8 mouse cellular contexts compared by ENCODE assay signal in the genomic region with DNA sequence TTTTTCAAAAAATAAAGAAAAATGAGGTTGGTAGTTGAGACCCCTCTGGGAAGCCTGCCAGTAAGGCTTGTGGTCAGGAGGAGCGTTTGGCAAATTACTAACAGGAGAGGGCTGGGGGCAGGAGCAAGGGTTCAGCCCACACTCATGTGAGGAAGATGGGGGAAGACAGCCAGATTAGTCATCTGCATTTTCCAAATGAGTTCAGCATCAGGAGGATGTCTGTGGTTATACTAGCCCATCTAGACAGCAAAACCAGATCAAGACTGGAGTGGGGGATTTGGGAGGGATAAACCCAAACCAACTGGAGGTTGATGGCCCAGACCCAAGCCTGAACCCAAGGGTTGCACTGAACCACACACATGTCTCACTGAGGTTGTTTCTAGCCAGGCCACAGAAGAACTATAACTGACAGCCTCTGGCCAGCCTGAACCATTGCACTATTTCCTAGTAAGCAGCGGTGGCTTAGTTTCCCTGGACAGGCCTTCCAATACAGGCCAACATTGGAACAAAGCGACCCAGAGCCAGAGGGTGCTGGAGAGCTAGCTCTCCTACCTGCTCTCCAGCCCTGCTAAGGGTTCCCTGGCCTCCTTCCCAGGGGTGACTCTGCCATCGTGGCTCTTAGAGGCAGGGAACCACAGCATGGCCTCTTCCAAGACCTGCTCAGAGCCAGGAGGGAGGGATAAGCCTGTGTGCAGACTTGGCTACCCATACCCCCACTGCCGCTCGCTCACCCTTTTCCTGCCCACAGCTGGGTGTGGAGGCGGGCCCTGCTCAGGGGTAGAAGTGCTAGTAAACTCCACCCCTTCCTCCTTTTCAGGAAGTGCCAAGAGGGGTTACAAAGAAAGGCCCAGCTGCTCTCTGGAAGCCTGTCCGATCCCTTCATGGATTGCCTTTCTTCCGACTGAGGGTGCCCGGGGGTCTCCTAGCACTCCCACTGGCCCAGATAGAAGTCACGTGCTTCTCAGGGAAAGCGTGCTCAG. TPM values are rescaled to one million over a fixed set of nuclear protein-coding genes. Genes with fewer than 3 reads are reported as not detected.
DNase-seq lines count a peak whose midpoint lies in the region; ATAC-seq and TF ChIP-seq lines count a peak whose summit lies in the region.

No protein-coding gene starts in this region.

- H3K4me3 ChIP-seq in ES-E14 (ENCODE audit: insufficient read depth in 1 of 2, low read depth in 1 of 2, low read length in 2 of 2, poor library complexity in 1 of 2, severe bottlenecking in 1 of 2): peak overlapping the region; percentile 62 to 64
- no peak overlapping the region for H3K4me3 ChIP-seq in hindbrain, embryonic 15.5 days
- H3K4me3 ChIP-seq in liver, embryonic 13.5 days (replicated peaks): peak overlapping the region; percentile 43
- peak overlapping the region; percentile 53 for H3K4me3 ChIP-seq in small intestine, adult 2 months (ENCODE audit: low read depth, low read length)
- no peak overlapping the region for H3K4me3 ChIP-seq in forebrain, embryonic 11.5 days (ENCODE audit: low read depth, low read length)

- DNase-seq in A20 (ENCODE audit: low read depth, low spot score) (peak; percentile 80), ES-E14 (ENCODE audit: low read depth, low spot score) (no peak)
- DNase-seq in liver, embryonic 13.5 days: no peak
- no peak for DNase-seq in right cerebral cortex, postnatal 14 days
- no peak for DNase-seq in forebrain, embryonic 11.5 days (ENCODE audit: low spot score)

- peaks cover 7 to 24% of the 10 kb centered on the region in 2 experiments for H3K4me1 ChIP-seq in ES-E14 (ENCODE audit: control insufficient read depth in 2 of 2, insufficient read depth in 2 of 2, low read length in 2 of 2, poor library complexity in 1 of 2)
- peaks cover 2% of the 10 kb centered on the region for H3K4me1 ChIP-seq in hindbrain, embryonic 15.5 days (replicated peaks)
- H3K4me1 ChIP-seq in liver, embryonic 13.5 days (replicated peaks): peaks cover 69% of the 10 kb centered on the region
- no peaks in the 10 kb centered on the region; the same call in none of the 2 replicates for H3K4me1 ChIP-seq in small intestine, adult 2 months (ENCODE audit: control insufficient read depth, insufficient read depth, insufficient read length, low read length)
- no peaks in the 10 kb centered on the region; the same call in 1 of the 2 replicates for H3K4me1 ChIP-seq in forebrain, embryonic 11.5 days (replicated peaks; ENCODE audit: control insufficient read depth, insufficient read depth, low read length)

- no peak for TF ChIP-seq CTCF in small intestine, adult 2 months (IDR thresholded peaks at IDR 0.05; ENCODE audit: extremely low read depth, insufficient read length, insufficient replicate concordance, low read depth, low read length)

- no peaks in the 10 kb centered on the region for H3K36me3 ChIP-seq in ES-E14 (ENCODE audit: control insufficient read depth, insufficient read depth, low read length, poor library complexity, severe bottlenecking)
- no peaks in the 10 kb centered on the region for H3K36me3 ChIP-seq in hindbrain, embryonic 15.5 days
- H3K36me3 ChIP-seq in liver, embryonic 13.5 days: no peaks in the 10 kb centered on the region
- H3K36me3 ChIP-seq in small intestine, adult 2 months (ENCODE audit: control insufficient read depth, insufficient read depth, low read length): no peaks in the 10 kb centered on the region
- H3K36me3 ChIP-seq in forebrain, embryonic 11.5 days (ENCODE audit: control insufficient read depth, insufficient read depth, low read length): no peaks in the 10 kb centered on the region

- in situ Hi-C loops in ES-E14 (cut with MboI; ENCODE audit: low sequenced_read_pairs in 2 of 2, unreplicated experiment in 2 of 2): no loop called here

- peak; percentile 56 for ATAC-seq in erythroblast, adult 5-6 weeks (replicated peaks; ENCODE audit: low FRiP score, poor library complexity, severe bottlenecking)
- no peak for ATAC-seq in hindbrain, embryonic 15.5 days (ENCODE audit: low FRiP score, low read depth)
- peak; percentile 80 for ATAC-seq in liver, embryonic 13.5 days (ENCODE audit: low read depth)
- ATAC-seq in forebrain, embryonic 11.5 days (replicated peaks; ENCODE audit: low FRiP score): no peak

- peak overlapping the region; percentile 81 for H3K9ac ChIP-seq in ES-E14 (ENCODE audit: insufficient read depth, low read depth, low read length, poor library complexity, severe bottlenecking)
- H3K9ac ChIP-seq in hindbrain, embryonic 15.5 days: no peak overlapping the region
- peak overlapping the region; percentile 72 for H3K9ac ChIP-seq in liver, embryonic 13.5 days
- H3K9ac ChIP-seq in forebrain, embryonic 11.5 days (ENCODE audit: low read length): no peak overlapping the region

- no peaks in the 10 kb centered on the region for H3K9me3 ChIP-seq in ES-E14 (ENCODE audit: control insufficient read depth, insufficient read depth, low read depth, low read length)
- no peaks in the 10 kb centered on the region for H3K9me3 ChIP-seq in hindbrain, embryonic 15.5 days
- H3K9me3 ChIP-seq in liver, embryonic 13.5 days (replicated peaks): no peaks in the 10 kb centered on the region
- no peaks in the 10 kb centered on the region for H3K9me3 ChIP-seq in forebrain, embryonic 11.5 days (ENCODE audit: control insufficient read depth, low read length)

- 57% methylated on average over 12 of the region's 12 CpGs for WGBS in hindbrain, embryonic 15.5 days
- 18% methylated on average over 12 of the region's 12 CpGs for WGBS in liver, embryonic 13.5 days (ENCODE audit: insufficient replicate concordance)
- WGBS in small intestine, adult 2 months: 72% methylated on average over 12 of the region's 12 CpGs
- 68% methylated on average over 12 of the region's 12 CpGs for WGBS in forebrain, embryonic 11.5 days

- H3K27me3 ChIP-seq in hindbrain, embryonic 15.5 days: peaks cover 14% of the 10 kb centered on the region
- no peaks in the 10 kb centered on the region for H3K27me3 ChIP-seq in liver, embryonic 13.5 days
- H3K27me3 ChIP-seq in small intestine, adult 2 months (ENCODE audit: control insufficient read depth, insufficient read depth, low read length): no peaks in the 10 kb centered on the region
- peaks cover 6% of the 10 kb centered on the region for H3K27me3 ChIP-seq in forebrain, embryonic 11.5 days (ENCODE audit: control insufficient read depth, insufficient read depth, low read length)

- TF ChIP-seq POLR2A in small intestine, adult 2 months (IDR thresholded peaks at IDR 0.05; ENCODE audit: low read depth, low read length): no peak; the same call in 1 of the 2 replicates

- H3K4me2 ChIP-seq in hindbrain, embryonic 15.5 days: no peak overlapping the region
- H3K4me2 ChIP-seq in liver, embryonic 13.5 days: peak overlapping the region; percentile 66
- H3K4me2 ChIP-seq in forebrain, embryonic 11.5 days (ENCODE audit: low read depth, low read length, severe bottlenecking): no peak overlapping the region

- H3K27ac ChIP-seq in ES-E14 (ENCODE audit: insufficient read depth, low read depth, low read length, poor library complexity, severe bottlenecking): peak overlapping the region; percentile 81
- H3K27ac ChIP-seq in hindbrain, embryonic 15.5 days (replicated peaks): 0 out of 2 replicates have a peak overlapping the region, but pooled peaks have one; percentile 1
- peak overlapping the region; percentile 81 for H3K27ac ChIP-seq in liver, embryonic 13.5 days
- H3K27ac ChIP-seq in small intestine, adult 2 months (ENCODE audit: insufficient read depth, low read depth, low read length): peak overlapping the region; percentile 73
- no peak overlapping the region for H3K27ac ChIP-seq in forebrain, embryonic 11.5 days (ENCODE audit: low read depth, low read length)

RNA-seq across cellular contexts. Expression of gene Piezo1, which starts 5.2 kb away (rescaled TPM):
- total RNA-seq in ES-E14 (2012; rRNA removed): 204 and 335 TPM in 2 replicates
- 12.1 and 17.1 TPM in 2 replicates for total RNA-seq in erythroblast, adult 5-6 weeks (2015; ENCODE audit: low replicate concordance)
- 14.7 and 23.0 TPM in 2 replicates for total RNA-seq in erythroblast, adult 5-6 weeks (2017; ENCODE audit: low replicate concordance)
- 2.2 and 2.8 TPM in 2 replicates for polyA plus RNA-seq in hindbrain, embryonic 15.5 days (2015; fragmentation: Nextera tagmentation; extraction: Ambion mirVana)
- polyA plus RNA-seq in liver, embryonic 13.5 days (2015; fragmentation: Nextera tagmentation; extraction: Ambion mirVana): 13.9 and 14.2 TPM in 2 replicates
- polyA plus RNA-seq in small intestine, adult 2 months (2012; rRNA removed): 29.5 and 36.4 TPM in 2 replicates
- polyA plus RNA-seq in forebrain, embryonic 11.5 days (2014; fragmentation: Nextera tagmentation; extraction: Ambion mirVana): 5.8 and 5.9 TPM in 2 replicates

RNA-seq across cellular contexts. Expression of gene Cdt1, which starts 11.5 kb away (rescaled TPM):
- 139 and 168 TPM in 2 replicates for total RNA-seq in ES-E14 (2012; rRNA removed)
- total RNA-seq in erythroblast, adult 5-6 weeks (2015; ENCODE audit: low replicate concordance): 16.1 and 24.2 TPM in 2 replicates
- total RNA-seq in erythroblast, adult 5-6 weeks (2017; ENCODE audit: low replicate concordance): 38.2 and 47.5 TPM in 2 replicates
- 10.6 and 11.5 TPM in 2 replicates for polyA plus RNA-seq in hindbrain, embryonic 15.5 days (2015; fragmentation: Nextera tagmentation; extraction: Ambion mirVana)
- polyA plus RNA-seq in liver, embryonic 13.5 days (2015; fragmentation: Nextera tagmentation; extraction: Ambion mirVana): 60.6 and 64.3 TPM in 2 replicates
- 26.8 and 64.8 TPM in 2 replicates for polyA plus RNA-seq in small intestine, adult 2 months (2012; rRNA removed)
- 57.9 and 59.6 TPM in 2 replicates for polyA plus RNA-seq in forebrain, embryonic 11.5 days (2014; fragmentation: Nextera tagmentation; extraction: Ambion mirVana)

RNA-seq across cellular contexts. Expression of gene Aprt, which starts 20.4 kb away (rescaled TPM):
- 400 and 412 TPM in 2 replicates for total RNA-seq in ES-E14 (2012; rRNA removed)
- 77.1 and 85.7 TPM in 2 replicates for total RNA-seq in erythroblast, adult 5-6 weeks (2015; ENCODE audit: low replicate concordance)
- 20.6 and 30.2 TPM in 2 replicates for total RNA-seq in erythroblast, adult 5-6 weeks (2017; ENCODE audit: low replicate concordance)
- polyA plus RNA-seq in hindbrain, embryonic 15.5 days (2015; fragmentation: Nextera tagmentation; extraction: Ambion mirVana): 170 and 179 TPM in 2 replicates
- 198 and 218 TPM in 2 replicates for polyA plus RNA-seq in liver, embryonic 13.5 days (2015; fragmentation: Nextera tagmentation; extraction: Ambion mirVana)
- 327 and 537 TPM in 2 replicates for polyA plus RNA-seq in small intestine, adult 2 months (2012; rRNA removed)
- 235 and 251 TPM in 2 replicates for polyA plus RNA-seq in forebrain, embryonic 11.5 days (2014; fragmentation: Nextera tagmentation; extraction: Ambion mirVana)

RNA-seq across cellular contexts. Expression of gene Galns, which starts 54.9 kb away (rescaled TPM):
- 8.9 and 9.2 TPM in 2 replicates for total RNA-seq in ES-E14 (2012; rRNA removed)
- total RNA-seq in erythroblast, adult 5-6 weeks (2015; ENCODE audit: low replicate concordance): 8.6 and 23.2 TPM in 2 replicates
- 8.6 and 15.5 TPM in 2 replicates for total RNA-seq in erythroblast, adult 5-6 weeks (2017; ENCODE audit: low replicate concordance)
- 6.8 and 8.1 TPM in 2 replicates for polyA plus RNA-seq in hindbrain, embryonic 15.5 days (2015; fragmentation: Nextera tagmentation; extraction: Ambion mirVana)
- polyA plus RNA-seq in liver, embryonic 13.5 days (2015; fragmentation: Nextera tagmentation; extraction: Ambion mirVana): 4.0 and 4.4 TPM in 2 replicates
- polyA plus RNA-seq in small intestine, adult 2 months (2012; rRNA removed): 9.7 and 20.4 TPM in 2 replicates
- polyA plus RNA-seq in forebrain, embryonic 11.5 days (2014; fragmentation: Nextera tagmentation; extraction: Ambion mirVana): 4.5 and 5.8 TPM in 2 replicates

RNA-seq across cellular contexts. Expression of gene Trappc2l, which starts 55.1 kb away (rescaled TPM):
- total RNA-seq in ES-E14 (2012; rRNA removed): 53.2 and 56.1 TPM in 2 replicates
- 17.7 and 26.8 TPM in 2 replicates for total RNA-seq in erythroblast, adult 5-6 weeks (2015; ENCODE audit: low replicate concordance)
- total RNA-seq in erythroblast, adult 5-6 weeks (2017; ENCODE audit: low replicate concordance): 9.1 and 10.2 TPM in 2 replicates
- polyA plus RNA-seq in hindbrain, embryonic 15.5 days (2015; fragmentation: Nextera tagmentation; extraction: Ambion mirVana): 109 and 112 TPM in 2 replicates
- 23.2 and 26.7 TPM in 2 replicates for polyA plus RNA-seq in liver, embryonic 13.5 days (2015; fragmentation: Nextera tagmentation; extraction: Ambion mirVana)
- 59.9 and 161 TPM in 2 replicates for polyA plus RNA-seq in small intestine, adult 2 months (2012; rRNA removed)
- 39.3 and 49.9 TPM in 2 replicates for polyA plus RNA-seq in forebrain, embryonic 11.5 days (2014; fragmentation: Nextera tagmentation; extraction: Ambion mirVana)

Comparison
In these comparisons a context has a peak if more than half of its experiments do, and no peak if none do; other contexts are left out.
1. H3K4me3 ChIP-seq: peak in ES-E14 (2 of 2), liver, embryonic 13.5 days (single experiment) and small intestine, adult 2 months (single experiment); none in hindbrain, embryonic 15.5 days (single experiment) and forebrain, embryonic 11.5 days (single experiment).
2. H3K9ac ChIP-seq: peak in ES-E14 (single experiment) and liver, embryonic 13.5 days (single experiment); none in hindbrain, embryonic 15.5 days (single experiment) and forebrain, embryonic 11.5 days (single experiment).
3. ATAC-seq: peak in erythroblast, adult 5-6 weeks (single experiment) and liver, embryonic 13.5 days (single experiment); none in hindbrain, embryonic 15.5 days (single experiment) and forebrain, embryonic 11.5 days (single experiment).